Mouse (Mus musculus): ENCODE measurements around the gene Krt7.
A peak's percentile ranks its signal among the peaks of the same experiment; 100 is the strongest.

The Krt7 gene

DNA sequence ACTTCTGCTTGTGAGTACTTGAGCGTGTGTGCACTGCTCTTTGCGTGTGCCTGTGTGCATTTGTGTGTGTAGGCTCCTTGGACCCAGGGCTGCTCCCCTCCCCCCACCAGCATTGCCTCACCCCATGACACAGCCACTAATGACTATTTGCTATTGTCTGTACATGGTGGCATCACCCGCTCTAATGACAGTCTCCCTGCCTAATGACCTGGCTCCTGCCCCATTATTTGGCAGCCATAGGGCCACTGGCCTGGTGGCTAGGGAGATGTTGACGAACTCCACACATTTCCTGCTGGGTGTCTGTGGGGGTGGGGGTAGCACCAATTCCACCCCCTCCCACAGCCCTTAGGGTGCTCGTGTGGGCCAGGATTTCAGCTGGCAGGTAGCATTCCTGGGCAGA, 32.2 kb upstream of the Krt7 start:
- DNase-seq, result no peak

DNA sequence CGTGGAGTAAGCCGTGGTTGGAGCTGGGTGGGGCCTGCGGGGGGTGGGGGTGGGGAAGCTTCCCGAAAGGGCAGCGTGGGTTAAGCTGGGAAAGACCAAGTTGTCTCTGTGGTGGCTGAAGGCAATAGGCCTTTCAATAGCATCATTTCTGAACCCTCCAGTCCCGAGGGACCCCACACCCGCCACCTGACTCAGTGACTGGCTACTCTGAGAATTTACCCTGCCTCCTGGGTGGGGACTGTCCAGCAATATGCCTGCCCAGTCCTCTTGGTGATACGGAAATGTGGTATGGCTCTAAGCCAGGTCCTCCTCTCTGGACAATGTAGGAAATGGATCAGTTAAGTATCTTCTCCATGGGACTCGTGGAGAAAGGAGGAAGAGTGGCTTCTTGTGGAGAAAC, 29.1 kb upstream of the Krt7 start:
- no peak for DNase-seq

DNA sequence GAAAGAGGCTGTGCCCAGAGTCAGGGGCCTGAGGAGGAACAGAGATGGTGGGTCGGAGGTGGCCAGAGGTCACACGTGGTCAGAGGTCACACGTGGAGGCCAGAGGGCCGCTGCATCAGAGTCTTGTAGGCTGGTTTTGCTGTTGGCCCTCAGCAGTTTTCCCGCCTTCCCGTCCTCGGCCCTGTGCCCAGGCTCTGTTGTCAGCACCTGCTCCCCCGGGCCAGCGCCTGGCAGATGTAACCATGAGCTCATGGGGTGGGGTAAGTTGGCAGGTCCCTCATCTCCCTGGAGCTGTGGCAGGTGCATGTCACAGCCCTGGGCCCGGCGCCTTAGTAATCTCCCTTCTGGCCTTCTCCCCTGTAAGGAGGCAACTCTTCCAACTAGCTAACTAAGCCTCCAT, 28.0 kb upstream of the Krt7 start:
- no peak for DNase-seq

DNA sequence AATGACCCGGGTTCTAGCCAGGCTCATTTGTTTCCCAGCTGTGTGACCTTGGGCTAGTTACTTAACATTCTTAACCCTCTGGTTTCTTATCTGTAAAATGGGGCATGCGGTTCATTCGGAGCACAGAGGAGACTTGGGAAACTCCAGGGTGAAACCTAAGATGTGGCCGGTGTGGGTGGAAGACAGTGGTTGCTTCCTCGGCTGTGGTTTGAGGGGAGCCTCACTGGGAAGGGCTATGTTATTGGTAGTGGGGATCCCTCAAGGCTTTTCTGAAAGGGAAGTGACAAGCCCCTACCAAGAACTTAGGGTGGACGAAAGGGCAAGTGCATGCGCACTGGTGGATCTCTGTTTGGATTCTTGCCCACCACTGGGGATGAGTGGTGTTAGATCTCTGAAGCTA, 26.2 kb upstream of the Krt7 start:
- no peak for DNase-seq

DNA sequence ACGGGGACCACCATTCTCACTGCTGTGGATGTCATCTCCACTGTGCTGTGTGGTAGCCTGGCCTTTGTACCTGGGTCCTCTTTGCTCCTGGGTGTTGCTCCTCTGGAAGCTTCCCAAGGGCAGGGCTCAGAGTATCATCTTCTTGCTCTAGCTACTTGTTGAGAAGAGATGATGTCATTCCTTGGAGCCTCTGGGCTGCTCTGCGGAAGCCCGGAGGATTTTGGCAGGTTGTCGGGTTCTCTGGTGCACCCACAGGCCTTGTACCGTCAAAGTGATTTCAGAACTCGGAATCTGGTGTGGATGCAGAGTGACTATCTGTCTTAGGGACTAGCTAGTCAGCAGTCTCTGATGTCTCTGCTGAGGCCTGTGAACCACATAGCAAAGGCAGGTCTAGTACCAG, 25.8 kb upstream of the Krt7 start:
- DNase-seq, result no peak

DNA sequence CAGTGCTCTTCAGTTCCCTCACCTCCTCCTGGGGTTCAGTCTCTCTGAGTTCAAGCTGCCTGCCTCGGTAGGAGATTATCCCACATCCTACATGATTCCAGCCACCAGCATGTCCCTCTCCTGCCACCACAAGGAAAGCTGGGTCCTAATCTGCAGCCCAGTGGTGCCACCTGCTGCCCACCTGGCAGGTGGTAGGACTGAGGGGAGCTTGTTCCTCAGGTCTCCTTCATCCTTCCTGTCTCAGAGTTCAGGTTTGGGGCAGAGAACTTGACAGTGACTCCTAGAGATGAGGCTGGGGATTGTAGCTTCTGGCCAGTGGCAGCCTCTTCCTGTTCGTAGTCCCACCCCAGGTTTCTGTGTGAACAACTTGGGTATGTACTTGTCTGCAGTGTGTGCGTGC, 23.7 kb upstream of the Krt7 start:
- peak; percentile 12 for DNase-seq

DNA sequence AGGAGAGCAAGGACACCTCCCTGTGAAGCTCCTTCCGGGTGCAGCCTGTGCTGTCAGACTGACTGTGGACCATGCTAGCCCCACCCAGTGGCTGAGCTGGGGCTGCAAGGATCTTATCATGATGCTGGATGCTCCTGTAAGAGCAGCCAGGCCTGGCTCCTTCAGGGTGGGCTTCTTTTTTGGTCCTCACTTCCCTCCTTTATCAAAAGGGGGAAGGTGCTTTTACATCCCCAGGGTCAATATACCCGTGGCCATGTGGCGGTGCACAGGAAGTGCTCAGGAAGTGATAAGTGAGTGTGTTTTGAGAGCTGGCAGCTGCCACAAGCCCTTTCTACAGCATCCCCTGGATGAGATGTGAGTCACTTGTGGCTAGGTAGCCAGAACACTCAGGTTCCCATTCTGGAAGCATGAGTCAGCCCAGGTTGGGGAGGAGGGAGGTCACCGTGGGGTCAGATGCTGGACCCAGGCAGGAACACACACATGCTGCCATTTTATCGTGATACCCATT, 22.8 kb upstream of the Krt7 start:
- DNase-seq, result peak; percentile 18

DNA sequence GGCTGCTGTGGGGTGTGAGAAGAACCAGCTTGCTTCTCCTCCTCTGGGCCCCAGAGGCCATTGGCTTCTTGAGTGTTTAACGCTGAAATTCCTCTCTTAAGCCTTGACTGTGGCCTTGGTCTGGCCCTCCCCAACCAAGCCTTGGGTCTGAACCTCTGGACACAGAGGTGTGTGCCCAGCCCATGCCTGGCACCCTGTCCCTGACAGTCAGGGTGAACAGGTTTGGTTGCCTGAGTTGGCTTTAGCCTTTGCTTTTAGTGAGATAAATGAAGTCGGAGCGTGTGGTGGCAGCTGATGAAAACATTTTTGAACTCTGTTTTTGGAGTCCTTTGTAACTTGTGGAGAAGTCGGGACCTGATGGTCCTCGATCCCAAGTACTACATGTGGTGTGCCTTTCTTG, 20.6 kb upstream of the Krt7 start:
- DNase-seq, result no peak

DNA sequence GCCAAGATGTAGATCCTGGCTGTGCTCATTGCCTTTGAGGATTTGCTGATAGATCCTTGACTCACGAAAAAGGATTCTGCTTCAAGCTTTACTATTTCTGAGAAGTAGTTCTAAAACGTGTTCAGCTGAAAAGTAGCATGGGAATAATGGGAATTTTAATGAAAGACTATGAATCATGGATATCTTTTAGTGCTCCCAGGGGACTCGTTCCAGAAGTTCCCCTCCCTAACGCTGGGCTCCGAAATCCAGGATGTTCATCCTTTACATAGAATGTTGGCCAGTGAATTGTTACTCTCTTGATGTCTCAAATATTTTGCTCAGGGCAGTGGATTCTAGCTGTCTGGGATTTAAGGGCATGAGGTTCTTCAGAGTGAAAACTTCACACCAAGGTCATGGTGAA, 18.6 kb upstream of the Krt7 start:
- DNase-seq, result no peak

DNA sequence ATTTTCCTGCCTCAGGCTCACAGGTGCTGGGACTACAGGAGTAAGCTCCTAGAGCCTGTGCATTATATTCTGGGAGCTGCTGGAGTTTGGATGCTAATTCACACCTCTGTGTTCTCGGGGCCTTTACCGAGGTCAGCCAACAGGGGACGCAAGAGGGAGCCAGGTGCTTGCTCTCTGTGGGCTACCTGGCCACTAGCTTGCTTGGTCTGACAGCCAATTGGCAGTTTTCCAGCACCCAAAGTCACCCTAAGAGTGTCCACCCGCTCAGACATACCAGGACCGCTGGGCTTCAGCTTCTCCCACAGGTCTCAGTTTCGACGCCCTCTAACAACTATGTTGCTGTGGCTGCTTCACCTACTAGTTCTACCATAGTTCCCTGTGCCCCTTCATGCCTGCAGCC, 15.9 kb upstream of the Krt7 start:
- no peak for DNase-seq

DNA sequence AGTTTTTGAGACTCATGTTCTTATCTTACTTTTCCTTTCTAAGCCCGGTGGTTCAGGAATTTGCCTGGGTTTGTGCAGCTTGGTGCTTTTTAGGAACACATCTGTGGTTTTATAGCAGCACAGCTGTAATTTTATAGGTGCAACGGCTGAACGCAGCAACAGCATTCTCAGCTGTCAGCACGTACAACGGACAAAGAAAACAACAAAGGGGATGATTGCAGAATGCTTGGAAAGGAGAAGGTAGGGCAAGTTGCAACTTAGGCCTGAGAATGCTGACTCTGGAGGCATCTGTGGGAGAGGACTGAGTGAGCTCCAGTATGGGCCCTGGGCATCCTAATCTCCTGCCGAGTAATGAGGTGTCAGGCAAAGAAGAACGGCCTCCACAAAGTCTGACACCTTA, 14.4 kb upstream of the Krt7 start:
- no peak for DNase-seq

DNA sequence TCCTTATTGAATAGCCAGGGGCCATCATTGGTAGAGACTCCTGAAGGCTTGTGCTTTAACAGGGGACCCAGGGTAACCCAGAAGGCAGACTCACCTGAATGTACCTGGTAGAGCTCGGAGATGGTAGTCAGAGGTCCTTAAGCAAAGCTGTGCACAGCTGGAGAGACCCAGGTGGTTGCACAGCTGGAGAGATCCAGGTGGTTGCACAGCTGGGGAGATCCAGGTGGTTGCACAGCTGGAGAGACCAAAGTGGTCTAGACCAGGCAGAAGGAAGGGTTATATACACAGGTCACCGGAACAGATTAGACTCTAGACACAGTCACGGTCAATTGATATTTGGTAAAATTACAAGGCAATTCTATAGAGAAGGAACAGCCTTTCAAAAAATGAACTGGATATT, 13.9 kb upstream of the Krt7 start:
- no peak for DNase-seq

DNA sequence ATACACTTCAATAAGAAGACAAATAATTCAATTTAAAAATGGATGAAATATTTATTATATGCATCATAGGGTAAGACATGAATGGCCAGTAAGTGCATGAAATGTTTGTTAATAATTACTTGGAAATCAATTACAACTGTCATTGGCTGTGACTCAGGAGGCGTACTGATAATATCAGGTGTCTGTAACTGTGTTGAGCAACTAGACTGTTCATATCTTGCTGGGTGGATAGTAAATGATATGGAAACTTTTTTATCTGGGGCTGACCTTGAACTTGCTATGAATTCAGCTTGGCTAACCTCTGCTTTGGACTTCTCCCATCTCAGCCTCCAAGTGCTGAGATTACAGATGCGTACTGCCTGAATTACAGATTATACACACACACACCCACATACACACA, 13.2 kb upstream of the Krt7 start:
- no peak for DNase-seq

DNA sequence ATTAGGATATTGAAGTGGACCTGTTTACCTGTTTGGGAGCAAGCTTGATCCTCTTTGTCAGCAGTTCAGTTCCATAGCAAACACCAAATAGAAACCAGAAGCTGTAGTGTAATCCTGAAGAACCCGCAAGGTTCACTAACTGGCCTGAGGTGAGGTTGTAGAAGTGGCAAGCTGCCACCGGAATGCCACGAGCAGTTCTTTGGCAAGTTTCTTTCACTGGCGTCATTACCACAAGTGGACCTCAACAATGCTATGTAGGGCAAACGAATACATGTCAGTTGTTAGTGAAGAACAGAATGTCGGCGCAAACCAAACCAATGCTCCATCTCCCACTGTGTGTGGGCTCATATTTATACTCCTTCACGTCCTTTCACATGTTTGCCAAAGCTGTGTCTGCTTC, 12.6 kb upstream of the Krt7 start:
- no peak for DNase-seq

DNA sequence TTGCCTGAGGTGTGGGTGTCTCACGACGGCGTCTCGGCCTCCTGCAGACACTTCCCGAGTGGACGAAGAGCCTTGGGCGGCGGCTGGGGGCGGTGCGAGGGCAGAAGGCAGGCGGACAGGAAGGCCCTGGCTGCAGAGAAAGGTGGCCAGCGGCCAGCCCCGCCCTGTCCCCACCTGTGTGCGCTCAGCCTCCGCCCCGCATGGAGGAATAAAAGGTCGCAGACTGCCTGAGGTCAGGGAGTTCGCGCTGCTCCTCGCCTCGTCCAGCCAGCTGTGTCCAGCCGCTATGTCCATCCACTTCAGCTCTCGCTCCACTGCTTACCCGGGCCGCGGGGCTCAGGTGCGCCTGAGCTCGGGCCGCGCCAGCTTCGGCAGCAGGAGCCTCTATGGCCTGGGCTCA, 1.3 kb downstream of the Krt7 start:
- DNase-seq, result no peak

DNA sequence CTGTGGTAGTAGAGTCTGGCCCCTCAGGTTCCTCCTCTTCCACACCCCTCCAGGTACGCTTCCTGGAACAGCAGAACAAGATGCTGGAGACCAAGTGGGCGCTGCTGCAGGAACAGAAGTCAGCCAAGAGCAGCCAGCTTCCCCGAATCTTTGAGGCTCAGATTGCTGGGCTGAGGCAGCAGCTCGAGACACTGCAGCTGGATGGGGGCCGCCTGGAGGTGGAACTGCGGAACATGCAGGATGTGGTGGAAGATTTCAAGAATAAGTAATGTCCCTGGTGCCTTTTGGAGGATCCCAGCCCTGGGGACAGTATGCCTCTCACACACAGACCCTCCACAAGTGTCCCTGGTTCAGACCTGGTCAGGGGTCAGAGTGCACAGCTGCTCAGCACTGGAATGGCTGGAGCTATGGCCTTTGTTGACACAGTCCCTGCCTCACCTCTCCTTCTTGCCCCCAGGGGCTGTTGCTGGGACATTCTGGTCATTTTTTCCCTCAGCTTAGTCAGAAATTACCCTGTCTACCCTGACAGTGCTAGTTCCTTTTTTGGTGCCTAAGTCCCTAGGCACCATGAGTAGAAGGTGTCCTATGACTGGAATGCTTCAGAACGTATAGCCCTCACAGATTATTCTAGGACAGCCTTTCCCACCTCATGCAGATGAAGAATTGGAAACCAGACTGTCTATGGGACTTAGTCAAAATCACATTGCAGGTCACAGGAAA, 3.2 kb downstream of the Krt7 start:
- no peak for DNase-seq

DNA sequence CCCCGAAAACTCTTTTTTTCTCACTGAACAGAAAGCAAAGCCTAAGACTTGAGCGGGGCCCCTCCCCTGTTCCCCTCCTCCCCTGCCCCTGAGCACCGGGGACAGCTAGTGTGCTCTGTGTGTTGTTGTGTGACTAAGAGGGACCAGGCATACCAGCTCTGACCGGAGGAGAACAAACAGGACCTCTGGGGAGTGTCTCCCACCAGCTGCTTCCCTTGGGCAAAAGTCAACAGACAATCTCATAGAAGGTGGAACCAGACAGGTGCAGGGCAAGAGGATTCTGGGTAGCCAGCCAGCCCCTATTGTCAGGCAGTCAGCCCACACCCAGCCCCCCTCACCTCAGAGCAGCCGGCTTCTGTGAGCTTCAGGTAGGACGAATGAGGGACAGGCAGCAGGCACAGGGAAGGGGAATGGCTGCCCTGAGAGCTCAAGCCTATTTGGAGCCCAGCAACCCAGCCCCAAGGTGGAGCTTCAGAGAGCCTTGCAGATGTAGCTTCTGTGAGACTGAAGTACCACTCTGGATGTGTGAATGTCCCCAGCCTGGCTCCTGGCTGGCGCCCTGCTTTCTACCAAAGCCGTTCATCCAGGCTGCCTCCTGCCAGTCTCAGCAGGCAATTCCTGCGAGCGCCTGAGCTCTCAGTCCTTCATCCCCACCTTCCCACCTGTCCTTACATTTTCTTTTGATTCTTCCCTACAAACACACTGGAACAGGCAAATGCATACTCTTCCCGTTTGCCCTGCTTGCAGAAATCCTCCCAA, 4.1 kb downstream of the Krt7 start:
- DNase-seq, result no peak

DNA sequence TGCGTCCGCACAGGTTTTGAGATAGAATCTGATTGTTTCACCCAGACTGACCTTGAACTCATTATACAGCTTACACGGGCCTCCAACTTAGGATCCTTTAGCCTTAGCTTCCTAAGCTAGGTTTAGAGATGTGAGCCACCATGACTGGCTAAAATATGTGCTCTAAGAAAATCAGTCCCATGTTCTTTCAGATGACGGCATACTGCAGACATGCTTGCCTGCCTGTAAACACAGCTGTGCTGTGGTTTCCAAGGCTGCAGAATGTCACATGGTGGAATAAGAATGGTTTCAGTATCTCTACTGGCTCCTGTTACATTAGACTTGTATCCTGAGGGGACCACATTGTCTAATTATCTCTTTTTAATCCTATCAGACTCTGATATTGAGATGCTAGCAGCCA, 8.1 kb downstream of the Krt7 start:
- no peak for DNase-seq

DNA sequence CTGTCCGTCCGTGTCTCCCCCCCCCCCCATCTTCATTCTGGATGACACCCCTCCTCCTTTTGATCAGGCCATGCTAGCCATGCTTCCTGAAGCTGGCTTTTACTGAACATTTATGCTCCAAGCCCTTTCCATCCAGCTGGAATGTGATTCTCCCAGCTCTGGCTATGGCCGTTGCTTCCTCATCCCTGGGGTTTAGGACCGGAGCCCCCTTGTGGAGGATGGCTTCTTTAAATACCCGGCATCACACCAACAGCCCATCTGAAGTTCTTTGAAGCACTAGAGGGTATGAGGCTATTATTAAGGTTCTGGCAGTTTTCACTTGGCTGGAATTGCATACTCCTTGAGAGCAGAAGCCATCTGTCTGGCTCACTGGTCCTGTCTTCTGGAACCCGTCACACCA, 10.1 kb downstream of the Krt7 start:
- no peak for DNase-seq

DNA sequence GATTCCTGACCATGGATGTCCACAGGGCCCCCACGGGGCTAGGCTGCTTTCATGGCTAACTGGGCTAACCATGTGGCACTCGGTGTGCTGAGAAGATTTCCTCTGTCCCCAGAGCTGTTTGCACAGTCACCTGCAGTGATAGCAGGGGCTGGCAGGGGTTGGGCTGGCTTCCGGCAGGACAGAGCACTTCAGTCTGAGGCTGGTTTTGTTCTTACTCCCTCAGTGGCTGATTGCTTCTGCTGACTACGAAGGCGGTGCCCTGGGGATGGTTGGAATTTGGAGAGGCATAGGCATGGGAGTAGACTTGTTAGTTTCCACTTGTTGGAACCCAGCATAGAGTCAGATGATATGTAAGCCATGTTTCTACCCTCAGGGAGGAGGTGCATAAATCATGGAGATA, 14.1 kb downstream of the Krt7 start:
- no peak for DNase-seq

DNA sequence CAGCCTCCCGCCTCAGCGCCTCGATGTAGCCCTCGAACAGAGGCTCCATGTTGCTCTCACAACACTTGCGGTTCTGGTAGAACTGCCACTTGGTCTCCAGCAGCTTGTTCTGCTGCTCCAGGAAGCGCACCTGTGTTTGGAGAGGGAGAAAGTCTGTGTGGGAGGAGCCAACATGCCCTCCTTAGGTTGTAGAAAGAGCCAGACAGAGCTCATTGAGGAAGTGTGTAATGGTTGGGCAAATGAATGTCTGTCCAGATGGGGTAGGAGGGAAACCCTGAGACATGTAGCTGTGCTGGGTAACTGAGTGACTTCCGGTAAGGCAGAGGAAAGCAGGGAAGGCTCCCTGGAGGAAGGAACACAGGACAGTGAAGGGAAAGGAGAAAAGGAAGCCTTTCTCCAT, 25.8 kb downstream of the Krt7 start:
- no peak for DNase-seq

DNA sequence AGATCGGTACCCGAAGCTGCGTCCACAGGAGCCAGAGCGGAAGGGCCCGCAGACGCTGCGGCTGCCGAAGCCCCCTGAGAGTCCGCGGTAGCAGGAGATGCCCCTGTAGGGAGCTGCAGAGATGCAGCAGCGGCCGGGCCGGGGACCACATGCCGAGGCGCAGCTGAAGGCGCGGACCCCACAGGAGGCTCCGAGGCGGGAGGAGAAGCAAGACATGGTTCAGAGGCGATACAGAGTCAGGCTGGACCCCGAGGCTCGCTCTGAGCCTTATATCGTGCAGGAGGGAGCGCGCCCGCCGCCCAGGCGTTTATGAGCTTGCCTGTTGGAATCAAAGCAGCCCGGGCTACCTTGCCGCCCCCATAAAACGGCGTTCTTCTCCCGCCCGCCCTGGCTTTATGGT, 27.7 kb downstream of the Krt7 start, which contains the start of gene Krt87:
TSS of gene Krt87 (minus strand) at position 250 of the 400 bp plus-strand sequence.
- no peak for DNase-seq

DNA sequence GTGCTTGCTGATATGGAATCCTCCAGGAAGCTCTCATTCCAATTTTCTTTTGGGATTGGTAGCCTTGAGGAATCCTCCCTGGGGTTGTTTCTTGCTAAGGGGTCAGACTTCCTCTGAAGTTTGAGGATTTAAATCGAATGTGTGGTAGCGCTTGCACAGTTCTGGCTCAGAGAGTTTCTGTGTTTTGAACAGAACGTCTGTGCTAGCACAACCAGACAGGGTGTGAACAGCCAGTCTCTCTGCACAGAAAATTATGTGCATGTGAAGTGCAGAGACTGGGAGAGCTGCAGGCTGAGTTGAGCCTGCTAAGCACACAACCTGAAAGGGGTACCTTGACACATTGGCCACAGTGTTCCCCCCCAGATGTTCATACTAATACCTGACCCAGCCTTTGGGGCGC, 30.0 kb downstream of the Krt7 start:
- DNase-seq, result no peak

DNA sequence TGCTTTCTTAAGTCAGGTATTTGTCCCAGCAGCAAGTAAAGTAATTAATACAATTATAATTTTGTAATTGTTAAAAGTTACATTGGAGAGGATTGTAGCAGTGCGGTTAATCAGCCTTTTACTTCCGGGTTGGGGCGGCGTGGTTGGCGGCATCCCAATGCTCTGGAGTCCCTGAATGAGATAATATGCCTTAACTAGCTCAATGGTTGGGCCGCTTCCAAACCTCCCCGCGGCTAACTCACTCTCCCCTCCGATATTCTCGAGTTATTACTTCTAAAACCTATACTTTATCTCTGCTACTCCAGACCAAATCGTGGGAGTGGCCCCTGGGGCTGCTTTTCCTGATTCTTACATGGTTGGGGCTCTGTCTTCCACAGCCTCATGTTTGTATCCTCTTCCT, 35.7 kb downstream of the Krt7 start:
- DNase-seq, result no peak

DNA sequence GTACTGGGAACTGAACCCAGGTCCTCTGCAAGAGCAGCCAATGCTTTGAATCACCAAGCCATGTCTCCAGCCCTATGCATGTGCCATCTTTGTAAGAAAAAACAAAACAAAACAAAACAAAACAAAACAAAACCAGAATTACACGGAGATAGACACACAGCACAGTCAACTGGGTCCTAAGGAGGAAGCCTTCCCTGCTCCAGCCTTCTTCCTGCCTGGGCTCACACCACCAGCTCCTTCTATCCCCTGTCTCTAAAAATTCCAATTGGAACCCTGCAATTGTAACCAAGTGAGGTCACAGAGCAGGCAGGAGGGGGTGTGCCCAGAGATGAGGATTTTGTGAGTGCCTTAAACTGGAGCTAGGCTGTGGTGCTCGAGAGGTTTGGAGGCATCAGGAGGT, 36.6 kb downstream of the Krt7 start, which contains the start of gene Krt88:
TSS of gene Krt88 (plus strand) at position 301 of the 400 bp plus-strand sequence.
- DNase-seq, result no peak
